Mouse (Mus musculus): ENCODE results near the gene Arhgef17. TPM values are rescaled to one million over a fixed set of nuclear protein-coding genes. Genes with fewer than 3 reads are reported as not detected.

Gene Arhgef17
- total RNA-seq, 2 experiments from 2014 or later = 81.3 to 91.6 TPM

DNA sequence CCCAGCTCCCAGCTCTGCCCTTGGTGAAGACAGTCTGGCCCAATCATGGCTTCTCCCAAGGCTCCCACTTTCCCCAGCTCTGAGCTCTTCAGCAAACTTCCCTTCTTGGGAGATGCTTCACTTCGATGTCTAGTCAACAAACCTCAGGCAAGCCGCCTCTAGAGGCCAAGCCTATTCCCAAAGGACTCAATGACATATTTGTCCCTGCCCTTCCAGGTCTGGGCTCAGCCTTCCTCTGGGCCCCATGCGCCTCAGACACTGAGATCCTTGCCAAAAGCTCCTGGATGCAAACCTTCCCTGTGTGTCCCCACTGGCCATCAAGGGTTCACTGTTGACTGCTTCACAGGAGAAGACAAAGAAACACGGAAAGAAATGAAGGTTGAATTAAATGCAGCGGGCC, 10.6 kb downstream of the Arhgef17 start:
- intact Hi-C loops (cut with DNase I) = no loop called here
- DNase-seq (ENCODE audit: low spot score in 2 of 2) = no peak

DNA sequence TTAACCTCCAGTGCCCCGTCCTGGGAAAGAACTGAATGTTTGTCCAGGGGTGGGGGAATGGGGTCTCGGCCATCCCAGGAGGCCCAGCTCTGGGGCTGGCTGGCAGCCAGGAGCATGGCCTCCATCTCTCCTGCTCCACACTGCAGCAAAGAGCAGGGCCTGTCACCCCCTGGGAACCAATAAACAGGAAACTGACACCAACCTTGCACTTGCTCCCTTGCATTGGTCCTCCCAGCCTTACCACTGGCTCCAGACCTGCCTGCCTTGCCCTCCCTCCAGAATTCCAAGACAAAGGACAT, 12.1 kb downstream of the Arhgef17 start:
- DNase-seq (ENCODE audit: low spot score in 2 of 2) = no peak
- intact Hi-C loops (cut with DNase I) = loop anchor here (10.0 kb wide), 1 partner anchor 455 kb away; no protein-coding TSS in a partner anchor

DNA sequence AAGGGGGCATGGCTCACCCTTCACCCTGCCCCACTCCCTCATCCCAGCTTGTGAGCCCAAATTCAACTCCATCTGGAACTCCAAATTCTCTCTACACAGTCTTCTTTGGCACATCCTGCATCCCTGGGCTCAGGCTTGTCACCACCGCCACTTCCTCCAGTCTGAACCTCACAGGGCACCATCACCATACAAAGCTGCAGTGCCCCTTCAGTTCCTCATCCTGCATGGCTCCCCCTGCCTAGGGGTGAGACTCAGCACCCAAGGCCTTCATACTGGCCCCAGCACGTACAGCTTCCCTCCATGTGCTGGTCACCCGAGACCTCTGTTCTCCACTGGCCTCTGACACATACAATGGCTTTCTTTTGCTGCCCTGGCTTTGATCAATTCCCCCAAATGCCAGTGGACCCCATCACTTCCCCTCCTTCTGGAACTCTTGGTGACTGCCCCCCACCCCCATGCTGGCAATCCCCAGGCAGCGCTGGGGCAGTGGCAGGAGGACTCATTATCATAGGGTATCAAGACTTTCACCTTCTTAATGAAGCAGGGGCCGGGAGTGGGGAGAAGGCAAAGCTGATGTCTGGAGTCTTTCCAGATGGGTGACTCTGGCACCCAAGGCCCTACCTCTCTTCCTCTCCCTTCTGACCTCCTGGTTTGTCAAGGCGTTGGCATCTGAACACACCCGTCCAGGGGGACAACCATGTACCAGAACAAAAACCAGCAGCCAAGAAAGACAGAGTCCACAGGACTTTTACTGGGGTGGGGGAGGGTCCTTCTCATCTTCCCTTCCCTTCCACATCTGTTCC, 12.7 kb downstream of the Arhgef17 start:
- intact Hi-C loops (cut with DNase I) = loop anchor here (10.0 kb wide), 1 partner anchor 456 kb away; no protein-coding TSS in a partner anchor
- DNase-seq (ENCODE audit: low spot score in 2 of 2) = no peak

DNA sequence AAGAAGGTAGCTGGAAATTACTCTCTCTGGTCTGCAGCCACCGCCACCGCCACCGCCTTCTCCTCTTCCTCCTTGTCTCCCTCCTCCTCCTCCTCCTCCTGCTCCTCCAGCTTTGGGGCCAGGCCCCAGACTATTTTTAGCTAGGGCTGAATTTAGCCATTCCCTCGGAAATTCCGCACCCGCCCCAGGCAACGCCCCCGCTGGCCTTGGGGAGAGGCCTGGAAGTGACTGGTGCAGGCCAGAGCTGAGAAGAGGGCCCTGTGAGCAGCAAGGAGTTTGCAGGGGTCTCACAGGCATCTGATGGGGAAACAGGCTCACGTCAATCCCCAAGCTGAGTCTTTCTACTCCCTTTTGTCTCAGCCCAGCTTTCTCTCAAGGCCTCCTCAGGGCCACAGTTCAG, 13.7 kb downstream of the Arhgef17 start:
- intact Hi-C loops (cut with DNase I) = loop anchor here (10.0 kb wide), 1 partner anchor 457 kb away; no protein-coding TSS in a partner anchor
- no peak for DNase-seq (ENCODE audit: low spot score in 2 of 2)

GRCm38 (mm10) chr7:100917751-100918150, 14.2 kb downstream of the Arhgef17 start:
- intact Hi-C loops (cut with DNase I) = loop anchor here (10.0 kb wide), 1 partner anchor 457 kb away; no protein-coding TSS in a partner anchor
- no peak for DNase-seq (ENCODE audit: low spot score in 2 of 2)

DNA sequence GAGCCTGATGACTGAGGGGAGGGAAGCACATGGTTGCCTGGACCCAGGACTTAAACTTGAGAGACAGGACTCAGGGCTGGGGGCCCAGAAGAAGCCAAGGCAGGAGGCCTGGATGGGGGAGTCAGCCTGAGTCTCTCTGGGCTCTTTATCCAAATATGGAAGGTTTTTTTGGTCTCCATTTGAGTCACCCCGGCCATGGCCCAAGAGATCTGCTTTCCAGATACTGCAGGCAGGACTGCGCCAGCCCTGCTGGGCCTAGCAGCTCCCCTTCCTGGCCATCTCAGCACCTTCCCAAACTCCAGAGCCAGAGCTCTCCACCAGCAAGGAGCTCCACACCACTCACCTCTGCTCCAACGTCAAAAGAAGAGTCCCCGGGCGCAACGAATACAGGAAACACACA, 15.4 kb downstream of the Arhgef17 start:
- intact Hi-C loops (cut with DNase I) = loop anchor here (10.0 kb wide), 1 partner anchor 458 kb away; no protein-coding TSS in a partner anchor
- DNase-seq (ENCODE audit: low spot score in 2 of 2) = no peak

GRCm38 (mm10) chr7:100915204-100915603, 16.7 kb downstream of the Arhgef17 start:
- DNase-seq (ENCODE audit: low spot score in 2 of 2) = no peak
- intact Hi-C loops (cut with DNase I) = loop anchor here (10.0 kb wide), 1 partner anchor 460 kb away; no protein-coding TSS in a partner anchor

GRCm38 (mm10) chr7:100911791-100912190, 20.1 kb downstream of the Arhgef17 start:
- intact Hi-C loops (cut with DNase I) = loop anchor here (10.0 kb wide), 1 partner anchor 463 kb away; no protein-coding TSS in a partner anchor
- DNase-seq (ENCODE audit: low spot score in 2 of 2) = no peak

- intact Hi-C loops (cut with DNase I) = loop anchor here (10.0 kb wide), 1 partner anchor 463 kb away; no protein-coding TSS in a partner anchor
- DNase-seq (ENCODE audit: low spot score in 2 of 2) = no peak
Observed at GRCm38 (mm10) chr7:100911246-100911770, 20.6 kb downstream of the Arhgef17 start.

GRCm38 (mm10) chr7:100908567-100908966, 23.3 kb downstream of the Arhgef17 start:
- intact Hi-C loops (cut with DNase I) = no loop called here
- DNase-seq (ENCODE audit: low spot score in 2 of 2) = no peak

DNA sequence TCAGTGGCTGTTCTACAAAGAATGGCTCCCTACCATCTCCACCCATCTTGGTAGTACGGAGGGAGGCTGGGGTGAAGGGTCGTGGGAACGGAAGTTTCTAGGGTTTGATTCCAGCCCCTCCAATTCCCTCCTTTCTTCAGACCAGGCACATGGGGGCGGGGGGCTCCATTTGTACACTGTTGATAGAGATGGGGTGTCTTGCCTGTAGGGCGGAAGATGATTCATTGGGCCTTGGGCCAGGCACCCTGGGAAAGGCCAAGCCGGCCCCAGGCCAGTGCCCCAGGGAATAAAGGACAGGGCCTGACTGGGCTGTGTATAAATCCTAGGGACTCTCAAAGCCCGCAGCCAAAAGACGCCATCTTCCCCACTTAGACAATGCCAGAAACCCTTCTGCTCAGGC, 23.8 kb downstream of the Arhgef17 start:
- DNase-seq (ENCODE audit: low spot score in 2 of 2) = no peak
- intact Hi-C loops (cut with DNase I) = no loop called here

GRCm38 (mm10) chr7:100907231-100907630, 24.7 kb downstream of the Arhgef17 start:
- peak; percentile 87 to 91 for DNase-seq (ENCODE audit: low spot score in 2 of 2)
- intact Hi-C loops (cut with DNase I) = loop anchor here (1.0 to 2.0 kb wide), 2 partner anchors 25 to 144 kb away; partner anchors contain the start of gene Arhgef17

DNA sequence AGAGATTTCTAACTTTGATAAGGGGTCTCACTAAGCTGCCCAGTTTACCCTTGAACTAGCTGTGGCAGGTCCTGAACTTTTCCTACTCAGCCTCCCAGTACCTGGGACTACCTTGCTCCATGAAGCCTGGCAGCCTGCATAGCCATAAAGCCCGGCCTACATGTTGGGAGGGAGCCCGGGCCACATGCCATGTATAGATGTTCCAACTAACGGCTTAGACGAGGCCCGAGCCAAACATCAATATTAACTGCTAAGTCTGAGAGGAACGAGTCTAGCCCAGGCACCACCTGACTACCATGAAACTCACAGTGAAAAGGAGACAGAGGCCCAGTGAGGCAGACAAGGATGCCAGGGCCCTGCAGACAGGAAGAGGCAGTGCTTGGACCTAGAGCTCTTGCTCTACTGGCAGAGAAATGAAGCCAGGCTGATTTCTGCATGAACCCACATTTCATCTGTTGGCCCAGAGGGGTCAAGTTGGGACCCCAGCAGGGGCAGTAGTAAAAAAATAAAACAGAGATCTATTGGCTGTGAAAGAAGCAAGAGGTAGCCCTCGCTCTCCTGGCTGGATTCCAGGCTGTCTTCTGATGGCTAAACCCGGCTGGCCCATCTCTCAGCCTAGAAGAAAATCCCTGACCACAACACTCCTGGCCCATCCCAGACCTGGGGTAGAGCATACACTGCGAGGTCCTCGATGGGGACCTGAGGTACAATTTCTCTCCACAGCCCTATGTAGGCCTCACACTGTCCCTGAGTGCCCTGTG, 25.7 kb downstream of the Arhgef17 start:
- intact Hi-C loops (cut with DNase I) = loop anchor here (2.0 kb wide), 1 partner anchor 145 kb away; no protein-coding TSS in a partner anchor
- DNase-seq (ENCODE audit: low spot score in 2 of 2) = no peak

- DNase-seq (ENCODE audit: low spot score in 2 of 2) = no peak
- intact Hi-C loops (cut with DNase I) = no loop called here
Observed at GRCm38 (mm10) chr7:100905037-100905436, 26.9 kb downstream of the Arhgef17 start.

GRCm38 (mm10) chr7:100904612-100905011, 27.3 kb downstream of the Arhgef17 start:
- DNase-seq (ENCODE audit: low spot score in 2 of 2) = no peak
- intact Hi-C loops (cut with DNase I) = no loop called here

GRCm38 (mm10) chr7:100902451-100903137, 29.3 kb downstream of the Arhgef17 start:
- intact Hi-C loops (cut with DNase I) = no loop called here
- DNase-seq (ENCODE audit: low spot score in 2 of 2) = no peak

GRCm38 (mm10) chr7:100897828-100898227, 34.1 kb downstream of the Arhgef17 start:
- intact Hi-C loops (cut with DNase I) = no loop called here
- no peak for DNase-seq (ENCODE audit: low spot score in 2 of 2)

DNA sequence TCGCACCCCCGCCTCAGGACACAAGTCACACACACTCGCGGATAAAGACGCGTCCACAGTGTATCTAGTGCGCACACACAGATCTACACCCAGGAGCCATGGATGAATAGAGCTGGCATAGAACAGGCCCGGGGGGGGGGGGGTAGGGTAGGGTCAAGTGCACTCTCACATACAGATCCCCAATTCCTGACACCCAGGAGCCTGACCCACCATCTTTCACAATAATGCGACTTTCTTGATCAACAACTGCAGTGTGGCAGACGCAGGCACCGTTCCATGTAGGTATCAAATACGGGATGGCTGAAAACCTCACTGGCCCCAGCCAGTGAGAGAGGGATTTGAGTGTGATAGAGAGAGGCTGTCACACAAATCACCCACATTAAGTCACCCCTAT, 37.1 kb downstream of the Arhgef17 start:
- no peak for DNase-seq (ENCODE audit: low spot score in 2 of 2)
- intact Hi-C loops (cut with DNase I) = no loop called here

GRCm38 (mm10) chr7:100894057-100894832, 37.7 kb downstream of the Arhgef17 start:
- intact Hi-C loops (cut with DNase I) = no loop called here
- DNase-seq (ENCODE audit: low spot score in 2 of 2) = peak; percentile 69
